Mouse (Mus musculus) liver, adult 2 months (tissue): ENCODE data around the gene Araf.

Source experiments
- CTCF ChIP-seq: fragments of 200-500 bp; IDR thresholded peaks from 2 replicates; pipeline ENCODE4 v1.5.1; 2011; ENCODE audit warnings: low read depth, low read length, control low read depth
- POLR2A ChIP-seq: fragments of 200-500 bp; IDR thresholded peaks from 2 replicates; pipeline ENCODE4 v1.6.1; 2011; ENCODE audit warnings: low read length, control low read depth; ENCODE audit not compliant: insufficient read depth; ENCODE audit errors: extremely low read depth

GRCm38 (mm10) chrX:20819708-20820426 is 22.3 kb downstream of the Araf start:
- peak; percentile 64 for TF ChIP-seq CTCF
- no peak for TF ChIP-seq POLR2A
